Mouse (Mus musculus): Measurements from ENCODE around the gene Mrpl24. TPM values are rescaled to one million over a fixed set of nuclear protein-coding genes. Genes with fewer than 3 reads are reported as not detected.
"Not testable (repeated sequence)": the region's sequence is repeated elsewhere in the genome, so short reads cannot be mapped to it uniquely, and the experiment has no call there.

The Mrpl24 gene
- polyA plus RNA-seq (2016; fragmentation: Nextera tagmentation; extraction: Ambion mirVana) = 74.7 and 76.1 TPM in 2 replicates

GRCm38 (mm10) chr3:87919336-87920108 lies at the start of gene Mrpl24:
Mrpl24 (plus strand) TSS chr3:87919506.
- under 1% methylated on average over 30 of the region's 30 CpGs for WGBS
- DNase-seq (ENCODE audit: low spot score) = peak; percentile 76
- Histone ChIP-seq H3K36me3 (peaks cover 62% of the 10 kb centered on the region), H3K27me3 (ENCODE audit: insufficient read depth, poor library complexity, severe bottlenecking) (no peaks in the 10 kb centered on the region), H3K27ac (peak within 1 kb of the TSS; percentile 82), H3K4me3 (peak within 1 kb of the TSS; percentile 74), H3K9me3 (no peaks in the 10 kb centered on the region), H3K4me1 (replicated peaks) (peaks cover 10% of the 10 kb centered on the region)

- Histone ChIP-seq H3K4me1 (replicated peaks) (0 out of 2 replicates have a peak, but pooled peaks cover 3% of the 10 kb centered on the region), H3K27me3 (ENCODE audit: insufficient read depth, poor library complexity, severe bottlenecking) (no peaks in the 10 kb centered on the region), H3K9me3 (no peaks in the 10 kb centered on the region), H3K36me3 (peaks cover 88% of the 10 kb centered on the region), H3K27ac (no peak overlapping the region), H3K4me3 (no peak overlapping the region)
- DNase-seq (ENCODE audit: low spot score) = no peak
- 94% methylated on average over 4 of the region's 4 CpGs for WGBS
Measured at GRCm38 (mm10) chr3:87877730-87878129, 41.6 kb upstream of the Mrpl24 start.

GRCm38 (mm10) chr3:87884291-87884690 lies 35.0 kb upstream of the Mrpl24 start:
- Histone ChIP-seq H3K27me3 (ENCODE audit: insufficient read depth, poor library complexity, severe bottlenecking) (no peaks in the 10 kb centered on the region), H3K27ac (peak overlapping the region; percentile 95), H3K4me1 (replicated peaks) (peaks cover 20% of the 10 kb centered on the region), H3K4me3 (peak overlapping the region; percentile 95), H3K9me3 (0 out of 2 replicates have a peak, but pooled peaks cover 6% of the 10 kb centered on the region), H3K36me3 (peaks cover 32% of the 10 kb centered on the region)
- DNase-seq (ENCODE audit: low spot score) = no peak
- 3% methylated on average over 3 of the region's 3 CpGs for WGBS

- peak overlapping the region; percentile 95 for H3K27ac ChIP-seq
- peaks cover 20% of the 10 kb centered on the region for H3K4me1 ChIP-seq (replicated peaks)
- 0 out of 2 replicates have a peak, but pooled peaks cover 6% of the 10 kb centered on the region for H3K9me3 ChIP-seq
- WGBS = under 1% methylated on average over 28 of the region's 28 CpGs
- H3K36me3 ChIP-seq = peaks cover 29% of the 10 kb centered on the region
- H3K27me3 ChIP-seq (ENCODE audit: insufficient read depth, poor library complexity, severe bottlenecking) = no peaks in the 10 kb centered on the region
- peak overlapping the region; percentile 95 for H3K4me3 ChIP-seq
- no peak for DNase-seq (ENCODE audit: low spot score)
Measured at GRCm38 (mm10) chr3:87884708-87885251, 34.5 kb upstream of the Mrpl24 start.

- DNase-seq (ENCODE audit: low spot score) = peak; percentile 91
- Histone ChIP-seq H3K4me1 (replicated peaks) (peaks cover 20% of the 10 kb centered on the region), H3K27me3 (ENCODE audit: insufficient read depth, poor library complexity, severe bottlenecking) (no peaks in the 10 kb centered on the region), H3K27ac (peak within 1 kb of the TSS; percentile 95), H3K4me3 (peak within 1 kb of the TSS; percentile 95), H3K36me3 (peaks cover 23% of the 10 kb centered on the region), H3K9me3 (0 out of 2 replicates have a peak, but pooled peaks cover 6% of the 10 kb centered on the region)
- under 1% methylated on average over 33 of the region's 33 CpGs for WGBS
Measured at GRCm38 (mm10) chr3:87885281-87886003, 33.9 kb upstream of the Mrpl24 start, which contains the start of gene Prcc. Prcc (minus strand) TSS chr3:87885608.

GRCm38 (mm10) chr3:87886004-87886365 lies 33.3 kb upstream of the Mrpl24 start:
- H3K4me1 ChIP-seq (replicated peaks) = peaks cover 20% of the 10 kb centered on the region
- 15% methylated on average over 10 of the region's 10 CpGs for WGBS
- peak overlapping the region; percentile 95 for H3K27ac ChIP-seq

GRCm38 (mm10) chr3:87886416-87886815 lies 32.9 kb upstream of the Mrpl24 start:
- peaks cover 20% of the 10 kb centered on the region for H3K4me1 ChIP-seq (replicated peaks)
- DNase-seq (ENCODE audit: low spot score) = no peak
- no peak overlapping the region for H3K27ac ChIP-seq
- WGBS = 85% methylated on average over 6 of the region's 6 CpGs
- H3K9me3 ChIP-seq = 0 out of 2 replicates have a peak, but pooled peaks cover 6% of the 10 kb centered on the region
- peaks cover 13% of the 10 kb centered on the region for H3K36me3 ChIP-seq
- H3K4me3 ChIP-seq = peak overlapping the region; percentile 95
- H3K27me3 ChIP-seq (ENCODE audit: insufficient read depth, poor library complexity, severe bottlenecking) = no peaks in the 10 kb centered on the region

More at GRCm38 (mm10) chr3:87886004-87886365, 33.3 kb upstream of the Mrpl24 start:
- no peak for DNase-seq (ENCODE audit: low spot score)
- H3K36me3 ChIP-seq = peaks cover 17% of the 10 kb centered on the region
- 0 out of 2 replicates have a peak, but pooled peaks cover 6% of the 10 kb centered on the region for H3K9me3 ChIP-seq
- peak overlapping the region; percentile 95 for H3K4me3 ChIP-seq
- no peaks in the 10 kb centered on the region for H3K27me3 ChIP-seq (ENCODE audit: insufficient read depth, poor library complexity, severe bottlenecking)

GRCm38 (mm10) chr3:87887400-87887799 lies 31.9 kb upstream of the Mrpl24 start:
- peaks cover 18% of the 10 kb centered on the region for H3K4me1 ChIP-seq (replicated peaks)
- not testable (repeated sequence) for H3K27ac ChIP-seq; H3K9me3 ChIP-seq; H3K27me3 ChIP-seq (ENCODE audit: insufficient read depth, poor library complexity, severe bottlenecking); DNase-seq (ENCODE audit: low spot score); H3K36me3 ChIP-seq; H3K4me3 ChIP-seq
- WGBS = 77% methylated on average over 4 of the region's 4 CpGs

GRCm38 (mm10) chr3:87891481-87891880 lies 27.8 kb upstream of the Mrpl24 start:
- H3K9me3 ChIP-seq = 0 out of 2 replicates have a peak, but pooled peaks cover 6% of the 10 kb centered on the region
- no peaks in the 10 kb centered on the region for H3K27me3 ChIP-seq (ENCODE audit: insufficient read depth, poor library complexity, severe bottlenecking)
- WGBS = 65% methylated on average over 3 of the region's 3 CpGs

GRCm38 (mm10) chr3:87893367-87893905 lies 25.9 kb upstream of the Mrpl24 start:
- DNase-seq (ENCODE audit: low spot score) = no peak
- H3K27ac ChIP-seq = no peak overlapping the region
- no peaks in the 10 kb centered on the region for H3K27me3 ChIP-seq (ENCODE audit: insufficient read depth, poor library complexity, severe bottlenecking)
- H3K9me3 ChIP-seq = 0 out of 2 replicates have a peak, but pooled peaks cover under 1% of the 10 kb centered on the region
- no peak overlapping the region for H3K4me3 ChIP-seq
- 77% methylated on average over 3 of the region's 3 CpGs for WGBS
- H3K4me1 ChIP-seq (replicated peaks) = no peaks in the 10 kb centered on the region
- no peaks in the 10 kb centered on the region for H3K36me3 ChIP-seq

More at GRCm38 (mm10) chr3:87891481-87891880, 27.8 kb upstream of the Mrpl24 start:
- H3K4me1 ChIP-seq (replicated peaks) = no peaks in the 10 kb centered on the region
- H3K4me3 ChIP-seq = no peak overlapping the region
- H3K36me3 ChIP-seq = no peaks in the 10 kb centered on the region
- H3K27ac ChIP-seq = no peak overlapping the region
- DNase-seq (ENCODE audit: low spot score) = no peak

- Histone ChIP-seq H3K9me3 (no peaks in the 10 kb centered on the region), H3K27me3 (ENCODE audit: insufficient read depth, poor library complexity, severe bottlenecking) (no peaks in the 10 kb centered on the region), H3K27ac (no peak overlapping the region), H3K4me3 (no peak overlapping the region), H3K36me3 (no peaks in the 10 kb centered on the region), H3K4me1 (replicated peaks) (0 out of 2 replicates have a peak, but pooled peaks cover 4% of the 10 kb centered on the region)
- DNase-seq (ENCODE audit: low spot score) = no peak
- 75% methylated on average over 3 of the region's 3 CpGs for WGBS
Measured at GRCm38 (mm10) chr3:87899266-87899665, 20.0 kb upstream of the Mrpl24 start.

- DNase-seq (ENCODE audit: low spot score) = no peak
- Histone ChIP-seq H3K9me3 (no peaks in the 10 kb centered on the region), H3K4me1 (replicated peaks) (0 out of 2 replicates have a peak, but pooled peaks cover 4% of the 10 kb centered on the region), H3K4me3 (no peak overlapping the region), H3K27ac (no peak overlapping the region), H3K36me3 (no peaks in the 10 kb centered on the region), H3K27me3 (ENCODE audit: insufficient read depth, poor library complexity, severe bottlenecking) (no peaks in the 10 kb centered on the region)
- WGBS = 85% methylated on average over 3 of the region's 3 CpGs
Measured at GRCm38 (mm10) chr3:87899776-87900175, 19.5 kb upstream of the Mrpl24 start.
